Comparison of ENCODE assay signal across 13 mouse cellular contexts in the genomic region with DNA sequence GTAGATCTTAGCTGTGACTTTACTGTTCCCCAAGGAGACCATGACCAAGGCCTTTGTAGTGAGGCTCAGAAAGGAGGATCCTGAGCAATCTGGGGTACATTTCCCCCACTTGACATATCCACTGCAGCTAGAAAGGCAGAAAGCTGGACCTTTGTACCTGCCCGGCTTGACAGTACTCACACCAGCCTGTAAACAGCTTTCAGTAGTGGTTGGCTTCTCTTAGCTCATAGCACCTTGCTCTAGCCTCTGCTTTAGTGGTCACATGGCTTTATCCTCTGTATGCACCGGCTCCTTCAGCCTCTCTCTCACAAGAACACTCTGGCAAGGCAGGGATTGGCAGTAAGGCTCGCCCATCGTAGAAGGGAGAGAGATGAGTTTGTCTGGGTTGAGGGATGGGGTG.
"Had no signal": no experiment of that assay in that cellular context is flagged by ENCODE, and none has a peak within 500 bp of the region (broad histone marks: within the 10 kb centered on the region; RNA-seq: fewer than 3 reads in every experiment).

No protein-coding gene starts in this region.

- H3K27ac ChIP-seq: liver, embryonic 15.5 days; macrophage; midbrain, embryonic 15.5 days had no signal

- ATAC-seq: midbrain, embryonic 15.5 days had no signal

- H3K9ac ChIP-seq: kidney, embryonic 15.5 days; liver, embryonic 15.5 days; lung, embryonic 15.5 days; midbrain, embryonic 15.5 days had no signal

- H3K36me3 ChIP-seq: midbrain, embryonic 15.5 days had no signal

- H3K27me3 ChIP-seq: kidney, embryonic 15.5 days; liver, embryonic 15.5 days; lung, embryonic 15.5 days; midbrain, embryonic 15.5 days had no signal

- H3K4me3 ChIP-seq: kidney, embryonic 15.5 days; liver, embryonic 15.5 days; lung, embryonic 15.5 days; megakaryocyte, embryonic 14.5 days; midbrain, embryonic 15.5 days had no signal

- DNase-seq: kidney, adult 2 months; layer of hippocampus, adult 9-11 months; layer of hippocampus, postnatal 36 days; lung, postnatal 14 days; right cerebral cortex, postnatal 14 days; thymus, postnatal 14 days had no signal

- H3K4me1 ChIP-seq: midbrain, embryonic 15.5 days had no signal

- H3K4me2 ChIP-seq: kidney, embryonic 15.5 days; liver, embryonic 15.5 days; lung, embryonic 15.5 days; midbrain, embryonic 11.5 days; midbrain, embryonic 15.5 days had no signal

- H3K9me3 ChIP-seq: kidney, embryonic 15.5 days; liver, embryonic 15.5 days; lung, embryonic 15.5 days; megakaryocyte, embryonic 14.5 days; midbrain, embryonic 15.5 days had no signal
